Mouse (Mus musculus) bone marrow macrophage, adult 2 months (primary cell): Measurements from ENCODE around the gene Lhpp.

Experiments used
- CTCF ChIP-seq: IDR thresholded peaks from 2 replicates; pipeline ENCODE4 v1.5.1; 2012; ENCODE audit warnings: low read depth, mild to moderate bottlenecking, low read length, moderate library complexity
- POLR2A ChIP-seq: IDR thresholded peaks from 2 replicates; pipeline ENCODE4 v1.6.1; 2012; ENCODE audit warnings: mild to moderate bottlenecking, low read depth, low read length, borderline replicate concordance

GRCm38 (mm10) chr7:132585695-132586491, 24.5 kb upstream of the Lhpp start:
- no peak for TF ChIP-seq CTCF
- no peak for TF ChIP-seq POLR2A
